10 mouse cellular contexts compared by ENCODE assay signal in the genomic region with DNA sequence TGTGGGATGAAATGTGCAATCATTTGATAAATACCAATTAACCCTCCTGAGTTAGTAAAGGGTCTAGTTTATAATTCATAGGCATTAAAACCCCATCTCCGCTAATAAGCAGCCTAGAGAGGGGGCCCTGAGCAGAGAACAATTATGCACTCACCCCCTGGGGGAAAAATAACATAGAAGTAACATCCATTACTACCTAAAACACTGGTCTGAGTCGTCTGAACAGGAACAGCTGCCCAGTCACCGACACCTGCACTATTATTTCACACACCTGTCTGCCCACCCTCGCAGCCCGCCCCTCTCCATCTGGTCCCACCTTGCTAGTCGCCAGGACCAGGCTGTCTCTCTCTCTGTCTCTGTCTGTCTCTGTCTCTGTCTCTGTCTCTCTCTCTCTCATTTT. TPM values are rescaled to one million over a fixed set of nuclear protein-coding genes. Genes with fewer than 3 reads are reported as not detected.
A peak's percentile ranks its signal among the peaks of the same experiment; 100 is the strongest.
DNase-seq lines count a peak whose midpoint lies in the region; ATAC-seq and TF ChIP-seq lines count a peak whose summit lies in the region.
"Had no signal": no experiment of that assay in that cellular context is flagged by ENCODE, and none has a peak within 500 bp of the region (broad histone marks: within the 10 kb centered on the region; RNA-seq: fewer than 3 reads in every experiment).

No protein-coding gene starts in this region.

- no peak overlapping the region for H3K27ac ChIP-seq in heart, embryonic 15.5 days
- H3K27ac ChIP-seq in midbrain, embryonic 10.5 days (replicated peaks), result no peak overlapping the region
- H3K27ac ChIP-seq in midbrain, embryonic 15.5 days, result no peak overlapping the region
- no peak overlapping the region for H3K27ac ChIP-seq in intestine, embryonic 16.5 days (ENCODE audit: low read length)
- no peak overlapping the region for H3K27ac ChIP-seq in stomach, postnatal 0 days (replicated peaks)

- peaks cover 3% of the 10 kb centered on the region; the same call in 1 of the 2 replicates for H3K36me3 ChIP-seq in heart, embryonic 15.5 days
- H3K36me3 ChIP-seq in midbrain, embryonic 10.5 days, result peaks cover 10% of the 10 kb centered on the region
- H3K36me3 ChIP-seq in midbrain, embryonic 15.5 days (replicated peaks), result 0 out of 2 replicates have a peak, but pooled peaks cover 7% of the 10 kb centered on the region
- peaks cover 5% of the 10 kb centered on the region for H3K36me3 ChIP-seq in intestine, embryonic 16.5 days (ENCODE audit: control insufficient read depth, insufficient read depth, low read length)
- peaks cover 2% of the 10 kb centered on the region; the same call in 1 of the 2 replicates for H3K36me3 ChIP-seq in stomach, postnatal 0 days (ENCODE audit: control insufficient read depth, insufficient read depth, low read length)

- no peak for TF ChIP-seq EP300 in stomach, postnatal 0 days (optimal IDR thresholded peaks at IDR 0.05)

- DNase-seq in heart, adult 9 months (ENCODE audit: low spot score in 2 of 2), result no peak
- no peak for DNase-seq in midbrain, embryonic 10.5 days (ENCODE audit: low spot score)
- no peak for DNase-seq in stomach, postnatal 0 days (ENCODE audit: low spot score)
- DNase-seq in gastrocnemius, postnatal 4 days (ENCODE audit: low spot score in 2 of 2), result no peak
- DNase-seq: gastrocnemius, postnatal 36 days had no signal

- no peaks in the 10 kb centered on the region for H3K9me3 ChIP-seq in heart, embryonic 15.5 days (replicated peaks)
- H3K9me3 ChIP-seq in midbrain, embryonic 10.5 days (replicated peaks), result no peaks in the 10 kb centered on the region
- H3K9me3 ChIP-seq in midbrain, embryonic 15.5 days, result no peaks in the 10 kb centered on the region
- no peaks in the 10 kb centered on the region for H3K9me3 ChIP-seq in intestine, embryonic 16.5 days (ENCODE audit: control insufficient read depth, low read length)
- H3K9me3 ChIP-seq in stomach, postnatal 0 days (ENCODE audit: control insufficient read depth, low read length), result no peaks in the 10 kb centered on the region

- 62% methylated on average over 6 of the region's 6 CpGs for WGBS in heart, embryonic 15.5 days
- 65% methylated on average over 6 of the region's 6 CpGs for WGBS in midbrain, embryonic 10.5 days
- 59% methylated on average over 6 of the region's 6 CpGs for WGBS in midbrain, embryonic 15.5 days
- 65% methylated on average over 6 of the region's 6 CpGs for WGBS in intestine, embryonic 16.5 days
- WGBS in stomach, postnatal 0 days, result 57% methylated on average over 6 of the region's 6 CpGs

- H3K4me3 ChIP-seq in heart, embryonic 15.5 days, result peak overlapping the region; percentile 55; the same call in 1 of the 2 replicates
- peak overlapping the region; percentile 56; the same call in 1 of the 2 replicates for H3K4me3 ChIP-seq in midbrain, embryonic 10.5 days
- H3K4me3 ChIP-seq in midbrain, embryonic 15.5 days, result no peak overlapping the region
- no peak overlapping the region for H3K4me3 ChIP-seq in intestine, embryonic 16.5 days (ENCODE audit: low read length)
- no peak overlapping the region; the same call in 1 of the 2 replicates for H3K4me3 ChIP-seq in stomach, postnatal 0 days (ENCODE audit: low read depth, low read length)

- no peak for ATAC-seq in heart, embryonic 15.5 days (replicated peaks; ENCODE audit: insufficient number of reproducible peaks, insufficient read depth, low FRiP score, low read depth)
- no peak for ATAC-seq in midbrain, embryonic 15.5 days (replicated peaks)
- ATAC-seq in intestine, embryonic 16.5 days, result no peak
- no peak for ATAC-seq in stomach, postnatal 0 days (ENCODE audit: low FRiP score, low TSS enrichment)

- no peak for TF ChIP-seq CTCF in stomach, postnatal 0 days (IDR thresholded peaks at IDR 0.05; ENCODE audit: low read depth)

- peaks cover 21% of the 10 kb centered on the region for H3K4me1 ChIP-seq in heart, embryonic 15.5 days (replicated peaks)
- H3K4me1 ChIP-seq in midbrain, embryonic 10.5 days, result peaks cover 31% of the 10 kb centered on the region
- peaks cover 14% of the 10 kb centered on the region for H3K4me1 ChIP-seq in midbrain, embryonic 15.5 days
- H3K4me1 ChIP-seq in intestine, embryonic 16.5 days (ENCODE audit: control insufficient read depth, insufficient read depth, low read length), result peaks cover 15% of the 10 kb centered on the region
- peaks cover 6% of the 10 kb centered on the region for H3K4me1 ChIP-seq in stomach, postnatal 0 days (replicated peaks; ENCODE audit: control insufficient read depth, insufficient read depth)

- H3K27me3 ChIP-seq in heart, embryonic 15.5 days, result peaks cover 14% of the 10 kb centered on the region; the same call in 1 of the 2 replicates
- H3K27me3 ChIP-seq in midbrain, embryonic 10.5 days (ENCODE audit: low read depth, poor library complexity, severe bottlenecking), result peaks cover 49% of the 10 kb centered on the region
- peaks cover 24% of the 10 kb centered on the region for H3K27me3 ChIP-seq in midbrain, embryonic 15.5 days (replicated peaks)
- H3K27me3 ChIP-seq in intestine, embryonic 16.5 days (replicated peaks; ENCODE audit: control insufficient read depth, insufficient read depth, low read length), result no peaks in the 10 kb centered on the region
- no peaks in the 10 kb centered on the region for H3K27me3 ChIP-seq in stomach, postnatal 0 days (ENCODE audit: control insufficient read depth, insufficient read depth, low read length)
- H3K27me3 ChIP-seq: CH12.LX had no signal

- H3K9ac ChIP-seq in heart, embryonic 15.5 days, result no peak overlapping the region
- no peak overlapping the region for H3K9ac ChIP-seq in midbrain, embryonic 15.5 days
- H3K9ac ChIP-seq in intestine, embryonic 16.5 days (ENCODE audit: low read depth, low read length), result no peak overlapping the region
- no peak overlapping the region for H3K9ac ChIP-seq in stomach, postnatal 0 days (ENCODE audit: low read length)

- H3K4me2 ChIP-seq in heart, embryonic 15.5 days, result 0 out of 2 replicates have a peak overlapping the region, but pooled peaks have one; percentile 93
- no peak overlapping the region for H3K4me2 ChIP-seq in midbrain, embryonic 15.5 days
- H3K4me2 ChIP-seq in intestine, embryonic 16.5 days (ENCODE audit: low read depth, low read length), result peak overlapping the region; percentile 97; the same call in 1 of the 2 replicates
- H3K4me2 ChIP-seq in stomach, postnatal 0 days (replicated peaks; ENCODE audit: low read depth), result peak overlapping the region; percentile 91; the same call in 1 of the 2 replicates

RNA-seq across cellular contexts. Expression of gene Rabif, which starts 18.1 kb away (rescaled TPM):
- polyA plus RNA-seq in heart, embryonic 15.5 days (2015; fragmentation: Nextera tagmentation; extraction: Ambion mirVana), result 25.8 and 29.3 TPM in 2 replicates
- polyA plus RNA-seq in midbrain, embryonic 10.5 days (2016; fragmentation: Nextera tagmentation; extraction: Ambion mirVana), result 44.4 and 44.8 TPM in 2 replicates
- 69.5 and 70.7 TPM in 2 replicates for polyA plus RNA-seq in midbrain, embryonic 15.5 days (2015; fragmentation: Nextera tagmentation; extraction: Ambion mirVana)
- polyA plus RNA-seq in intestine, embryonic 16.5 days (2015; fragmentation: Nextera tagmentation; extraction: Ambion mirVana), result 37.6 and 41.2 TPM in 2 replicates
- 31.4 and 32.2 TPM in 2 replicates for polyA plus RNA-seq in stomach, postnatal 0 days (2015; fragmentation: Nextera tagmentation; extraction: Ambion mirVana)
- total RNA-seq in gastrocnemius, postnatal 4 days (2021), result 10 to 100 TPM; 12.0 to 13.5 TPM

RNA-seq across cellular contexts. Expression of gene Mgat4e, which starts 36.9 kb away (rescaled TPM):
- not detected in 2 replicates for polyA plus RNA-seq in heart, embryonic 15.5 days (2015; fragmentation: Nextera tagmentation; extraction: Ambion mirVana)
- not detected in 2 replicates for polyA plus RNA-seq in midbrain, embryonic 10.5 days (2016; fragmentation: Nextera tagmentation; extraction: Ambion mirVana)
- not detected in 2 replicates for polyA plus RNA-seq in midbrain, embryonic 15.5 days (2015; fragmentation: Nextera tagmentation; extraction: Ambion mirVana)
- polyA plus RNA-seq in intestine, embryonic 16.5 days (2015; fragmentation: Nextera tagmentation; extraction: Ambion mirVana), result not detected in 2 replicates
- polyA plus RNA-seq in stomach, postnatal 0 days (2015; fragmentation: Nextera tagmentation; extraction: Ambion mirVana), result not detected in 2 replicates
- total RNA-seq in gastrocnemius, postnatal 4 days (2021), result not detected
- total RNA-seq: gastrocnemius, postnatal 36 days; left cerebral cortex, adult 18-20 months had no signal

RNA-seq across cellular contexts. Expression of gene Kdm5b, which starts 47.4 kb away (rescaled TPM):
- 25.9 and 32.0 TPM in 2 replicates for polyA plus RNA-seq in heart, embryonic 15.5 days (2015; fragmentation: Nextera tagmentation; extraction: Ambion mirVana)
- polyA plus RNA-seq in midbrain, embryonic 10.5 days (2016; fragmentation: Nextera tagmentation; extraction: Ambion mirVana), result 60.9 and 69.2 TPM in 2 replicates
- polyA plus RNA-seq in midbrain, embryonic 15.5 days (2015; fragmentation: Nextera tagmentation; extraction: Ambion mirVana), result 83.9 and 87.1 TPM in 2 replicates
- 25.4 and 26.3 TPM in 2 replicates for polyA plus RNA-seq in intestine, embryonic 16.5 days (2015; fragmentation: Nextera tagmentation; extraction: Ambion mirVana)
- 28.5 and 29.5 TPM in 2 replicates for polyA plus RNA-seq in stomach, postnatal 0 days (2015; fragmentation: Nextera tagmentation; extraction: Ambion mirVana)
- 10 to 100 TPM; 32.8 to 37.6 TPM for total RNA-seq in gastrocnemius, postnatal 4 days (2021)

RNA-seq across cellular contexts. Expression of gene Klhl12, which starts 57.3 kb away (rescaled TPM):
- polyA plus RNA-seq in heart, embryonic 15.5 days (2015; fragmentation: Nextera tagmentation; extraction: Ambion mirVana), result 17.5 and 19.9 TPM in 2 replicates
- 34.8 TPM in 2 replicates for polyA plus RNA-seq in midbrain, embryonic 10.5 days (2016; fragmentation: Nextera tagmentation; extraction: Ambion mirVana)
- polyA plus RNA-seq in midbrain, embryonic 15.5 days (2015; fragmentation: Nextera tagmentation; extraction: Ambion mirVana), result 37.0 and 37.7 TPM in 2 replicates
- 19.0 and 20.5 TPM in 2 replicates for polyA plus RNA-seq in intestine, embryonic 16.5 days (2015; fragmentation: Nextera tagmentation; extraction: Ambion mirVana)
- polyA plus RNA-seq in stomach, postnatal 0 days (2015; fragmentation: Nextera tagmentation; extraction: Ambion mirVana), result 10.0 and 10.6 TPM in 2 replicates
- 10 to 100 TPM; 12.5 to 16.1 TPM for total RNA-seq in gastrocnemius, postnatal 4 days (2021)

Comparison
In these comparisons a context has a peak if more than half of its experiments do, and no peak if none do; other contexts are left out.
1. H3K4me3 ChIP-seq: peak in heart, embryonic 15.5 days (single experiment) and midbrain, embryonic 10.5 days (single experiment); none in midbrain, embryonic 15.5 days (single experiment), intestine, embryonic 16.5 days (single experiment) and stomach, postnatal 0 days (single experiment).